Mouse (Mus musculus): ENCODE measurements around the gene Hmgb4. TPM values are rescaled to one million over a fixed set of nuclear protein-coding genes. Genes with fewer than 3 reads are reported as not detected.

Hmgb4 gene
- polyA plus RNA-seq, 1 experiment from 2014 or later: not detected

DNA sequence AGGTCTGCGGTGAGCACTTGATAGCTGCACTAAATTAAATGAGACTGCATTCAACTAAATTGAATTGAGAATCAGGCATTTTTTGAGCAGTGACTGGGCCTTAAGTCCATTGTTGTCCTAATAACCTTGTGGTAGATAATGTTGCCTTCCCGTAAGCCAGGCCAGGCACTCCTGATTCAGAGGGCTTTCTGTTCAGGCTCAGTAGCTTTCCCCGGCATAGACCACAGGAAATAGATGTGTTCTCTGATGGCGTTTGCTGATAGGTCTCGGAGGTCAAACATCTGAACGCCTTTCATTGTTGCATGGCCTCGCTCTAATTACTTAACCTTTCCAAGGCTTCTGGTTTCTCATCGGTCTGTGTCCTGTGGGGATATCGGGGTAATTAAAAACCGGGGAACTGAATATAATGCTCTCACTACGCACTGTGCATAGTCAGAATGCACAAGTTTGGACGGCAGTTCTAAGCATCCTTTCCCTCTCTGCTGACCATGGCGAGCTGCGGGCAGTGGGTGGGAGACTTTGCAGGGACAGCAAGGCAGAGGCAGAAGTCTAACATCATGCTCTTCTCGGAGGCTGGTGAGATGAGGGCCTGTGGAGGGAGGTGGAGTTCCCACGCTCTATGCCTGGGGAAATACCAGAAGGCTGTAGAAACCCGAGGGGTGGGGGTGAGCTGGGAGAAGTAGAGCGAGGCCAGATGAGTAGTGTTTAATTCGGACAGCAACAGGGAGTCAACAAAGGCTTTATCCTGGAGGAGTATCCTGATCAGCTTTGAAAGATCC, 19.5 kb downstream of the Hmgb4 start:
- H3K4me2 ChIP-seq (ENCODE audit: low read depth): no peak overlapping the region
- H3K36me3 ChIP-seq (ENCODE audit: control insufficient read depth, insufficient read depth, low read length): no peaks in the 10 kb centered on the region
- no peak overlapping the region for H3K9ac ChIP-seq (ENCODE audit: low read length)
- H3K9me3 ChIP-seq (ENCODE audit: control insufficient read depth, low read length): no peaks in the 10 kb centered on the region
- ATAC-seq (ENCODE audit: insufficient read depth, low FRiP score, low TSS enrichment) (no peak), DNase-seq (ENCODE audit: low spot score) (peak; percentile 26)
- no peaks in the 10 kb centered on the region for H3K27me3 ChIP-seq (ENCODE audit: control insufficient read depth, insufficient read depth, low read length)
- no peak overlapping the region for H3K27ac ChIP-seq (ENCODE audit: low read depth, low read length)
- no peak overlapping the region for H3K4me3 ChIP-seq (ENCODE audit: low read depth, low read length)
- 37% methylated on average over 19 of the region's 19 CpGs for WGBS
- no peaks in the 10 kb centered on the region; the same call in 1 of the 2 replicates for H3K4me1 ChIP-seq (ENCODE audit: control insufficient read depth, insufficient read depth, low read length)

DNA sequence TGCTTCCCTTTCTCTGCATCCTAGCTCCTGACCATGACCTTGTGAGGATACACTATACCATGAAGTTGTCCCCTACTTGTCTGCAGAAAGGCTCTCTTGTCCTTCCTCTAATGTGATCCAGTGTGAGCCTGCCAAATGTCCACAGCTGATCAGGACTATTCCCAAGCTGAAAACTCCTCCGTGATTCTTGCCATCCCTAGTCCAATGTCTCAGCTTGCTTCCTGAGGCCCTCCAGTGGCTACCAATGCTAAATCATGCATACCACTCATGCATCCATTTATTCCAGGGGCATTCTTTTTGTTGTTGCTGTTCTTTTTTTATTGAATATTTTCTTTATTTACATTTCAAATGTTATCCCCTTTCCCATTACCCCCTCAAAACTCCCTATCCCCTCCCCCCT, 21.6 kb downstream of the Hmgb4 start:
- WGBS: 73% methylated on average over 1 of the region's 1 CpGs
- no peak overlapping the region for H3K4me2 ChIP-seq (ENCODE audit: low read depth)
- no peaks in the 10 kb centered on the region for H3K36me3 ChIP-seq (ENCODE audit: control insufficient read depth, insufficient read depth, low read length)

DNA sequence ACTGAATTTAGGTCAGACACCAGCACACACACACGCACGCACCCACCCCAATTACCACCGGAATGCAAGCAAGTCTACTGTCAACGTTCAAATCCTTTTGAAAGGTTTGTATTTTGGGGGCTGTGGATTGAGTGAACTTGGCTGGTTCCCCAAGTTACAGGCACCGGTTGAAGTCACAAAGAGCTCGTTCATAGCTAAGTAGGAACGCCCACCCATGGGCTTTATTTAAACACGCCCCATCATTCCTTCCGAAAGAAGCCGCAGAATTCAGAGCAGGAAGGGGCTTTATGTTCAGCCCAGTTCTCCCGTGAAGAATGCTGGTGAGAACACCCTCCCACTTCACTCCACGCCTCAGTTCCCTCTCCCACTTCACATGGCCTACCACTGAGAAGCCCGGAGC, 27.3 kb downstream of the Hmgb4 start:
- 85% methylated on average over 13 of the region's 13 CpGs for WGBS
- Histone ChIP-seq H3K9ac (ENCODE audit: low read length) (no peak overlapping the region), H3K27ac (ENCODE audit: low read depth, low read length) (no peak overlapping the region), H3K4me3 (ENCODE audit: low read depth, low read length) (no peak overlapping the region), H3K27me3 (ENCODE audit: control insufficient read depth, insufficient read depth, low read length) (no peaks in the 10 kb centered on the region), H3K9me3 (ENCODE audit: control insufficient read depth, low read length) (no peaks in the 10 kb centered on the region), H3K36me3 (ENCODE audit: control insufficient read depth, insufficient read depth, low read length) (no peaks in the 10 kb centered on the region), H3K4me2 (ENCODE audit: low read depth) (no peak overlapping the region), H3K4me1 (ENCODE audit: control insufficient read depth, insufficient read depth, low read length) (no peaks in the 10 kb centered on the region)
- no peak for DNase-seq (ENCODE audit: low spot score)
- ATAC-seq (ENCODE audit: insufficient read depth, low FRiP score, low TSS enrichment): no peak

More for the DNA sequence above, 21.6 kb downstream of the Hmgb4 start:
- DNase-seq (ENCODE audit: low spot score): no peak
- no peak overlapping the region for H3K9ac ChIP-seq (ENCODE audit: low read length)
- no peaks in the 10 kb centered on the region for H3K27me3 ChIP-seq (ENCODE audit: control insufficient read depth, insufficient read depth, low read length)
- no peaks in the 10 kb centered on the region; the same call in 1 of the 2 replicates for H3K4me1 ChIP-seq (ENCODE audit: control insufficient read depth, insufficient read depth, low read length)
- ATAC-seq (ENCODE audit: insufficient read depth, low FRiP score, low TSS enrichment): no peak
- no peak overlapping the region for H3K27ac ChIP-seq (ENCODE audit: low read depth, low read length)
- H3K9me3 ChIP-seq (ENCODE audit: control insufficient read depth, low read length): no peaks in the 10 kb centered on the region
- no peak overlapping the region for H3K4me3 ChIP-seq (ENCODE audit: low read depth, low read length)

DNA sequence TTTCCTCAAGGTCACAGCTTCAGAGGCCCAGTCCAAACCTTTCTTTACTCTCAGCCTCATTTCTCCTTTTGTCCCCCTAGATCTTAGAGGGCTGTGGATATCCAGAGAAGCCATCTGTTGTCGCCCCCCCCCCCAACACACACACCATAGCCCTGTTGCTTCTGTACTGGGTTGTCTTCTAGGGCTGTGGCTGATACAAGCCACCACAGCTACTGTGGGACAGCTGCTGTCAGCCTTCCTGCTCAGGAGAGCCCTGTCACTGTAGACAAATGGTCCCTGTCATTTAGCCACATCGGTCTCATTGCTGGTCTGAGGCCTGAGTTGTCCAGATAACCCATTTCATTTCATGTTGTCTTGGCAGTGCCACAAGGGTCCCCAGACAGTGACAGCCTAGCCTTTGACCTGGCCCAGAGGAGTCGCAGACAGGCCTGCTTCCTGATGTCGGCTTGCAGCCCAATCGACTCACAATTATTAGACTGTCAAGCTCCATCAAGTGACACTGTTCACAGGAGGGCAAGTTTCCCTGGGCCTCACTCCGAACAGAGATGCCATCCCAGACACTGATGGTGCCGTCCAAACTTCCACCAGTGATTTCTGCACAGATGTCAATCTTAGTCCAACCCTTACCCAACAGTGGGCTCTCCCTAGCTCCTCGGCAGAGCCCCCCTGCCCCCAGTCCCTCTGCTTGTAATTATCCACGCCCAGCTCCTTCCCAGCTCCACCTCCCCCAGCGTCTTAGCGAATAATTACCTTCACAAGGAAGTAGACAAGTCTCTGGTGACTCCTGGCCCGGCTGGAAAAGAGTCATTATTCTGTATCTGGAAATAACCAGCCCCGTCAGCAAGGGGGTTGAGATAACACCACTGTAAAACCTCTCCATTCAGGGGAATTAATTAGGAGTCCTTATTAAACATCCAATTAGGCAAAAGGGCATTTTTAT, 33.1 kb downstream of the Hmgb4 start:
- Histone ChIP-seq H3K27ac (ENCODE audit: low read depth, low read length) (no peak overlapping the region), H3K36me3 (ENCODE audit: control insufficient read depth, insufficient read depth, low read length) (no peaks in the 10 kb centered on the region), H3K4me3 (ENCODE audit: low read depth, low read length) (no peak overlapping the region), H3K9ac (ENCODE audit: low read length) (no peak overlapping the region), H3K9me3 (ENCODE audit: control insufficient read depth, low read length) (no peaks in the 10 kb centered on the region), H3K27me3 (ENCODE audit: control insufficient read depth, insufficient read depth, low read length) (no peaks in the 10 kb centered on the region), H3K4me1 (ENCODE audit: control insufficient read depth, insufficient read depth, low read length) (no peaks in the 10 kb centered on the region), H3K4me2 (ENCODE audit: low read depth) (no peak overlapping the region)
- ATAC-seq (ENCODE audit: insufficient read depth, low FRiP score, low TSS enrichment) (no peak), DNase-seq (ENCODE audit: low spot score) (no peak)
- 44% methylated on average over 13 of the region's 13 CpGs for WGBS

DNA sequence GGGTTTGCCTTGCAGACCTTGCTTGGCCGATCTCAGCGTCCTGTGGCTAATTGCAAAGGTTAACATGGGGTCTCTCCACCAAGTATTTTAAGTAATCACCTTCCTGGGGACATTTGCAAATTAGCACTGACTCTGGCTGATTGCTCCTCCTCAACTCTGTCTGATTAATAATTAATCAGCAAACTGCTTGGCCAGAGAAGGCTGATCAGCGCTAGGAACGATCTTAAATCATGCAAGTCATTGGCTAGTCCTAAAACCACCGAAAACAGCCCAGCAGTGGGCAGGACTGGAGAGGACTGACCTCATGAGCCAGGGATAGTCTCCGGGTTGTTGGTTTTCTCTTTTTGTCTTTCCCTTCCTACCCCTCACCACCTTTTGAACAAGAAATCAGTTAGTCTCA, 36.3 kb downstream of the Hmgb4 start:
- no peak for ATAC-seq (ENCODE audit: insufficient read depth, low FRiP score, low TSS enrichment)
- no peaks in the 10 kb centered on the region for H3K9me3 ChIP-seq (ENCODE audit: control insufficient read depth, low read length)
- H3K27ac ChIP-seq (ENCODE audit: low read depth, low read length): no peak overlapping the region
- no peak overlapping the region for H3K4me2 ChIP-seq (ENCODE audit: low read depth)
- H3K4me1 ChIP-seq (ENCODE audit: control insufficient read depth, insufficient read depth, low read length): no peaks in the 10 kb centered on the region
- no peaks in the 10 kb centered on the region for H3K36me3 ChIP-seq (ENCODE audit: control insufficient read depth, insufficient read depth, low read length)
- no peak overlapping the region for H3K9ac ChIP-seq (ENCODE audit: low read length)
- DNase-seq (ENCODE audit: low spot score): no peak
- 53% methylated on average over 6 of the region's 6 CpGs for WGBS
- H3K4me3 ChIP-seq (ENCODE audit: low read depth, low read length): no peak overlapping the region
- H3K27me3 ChIP-seq (ENCODE audit: control insufficient read depth, insufficient read depth, low read length): no peaks in the 10 kb centered on the region

DNA sequence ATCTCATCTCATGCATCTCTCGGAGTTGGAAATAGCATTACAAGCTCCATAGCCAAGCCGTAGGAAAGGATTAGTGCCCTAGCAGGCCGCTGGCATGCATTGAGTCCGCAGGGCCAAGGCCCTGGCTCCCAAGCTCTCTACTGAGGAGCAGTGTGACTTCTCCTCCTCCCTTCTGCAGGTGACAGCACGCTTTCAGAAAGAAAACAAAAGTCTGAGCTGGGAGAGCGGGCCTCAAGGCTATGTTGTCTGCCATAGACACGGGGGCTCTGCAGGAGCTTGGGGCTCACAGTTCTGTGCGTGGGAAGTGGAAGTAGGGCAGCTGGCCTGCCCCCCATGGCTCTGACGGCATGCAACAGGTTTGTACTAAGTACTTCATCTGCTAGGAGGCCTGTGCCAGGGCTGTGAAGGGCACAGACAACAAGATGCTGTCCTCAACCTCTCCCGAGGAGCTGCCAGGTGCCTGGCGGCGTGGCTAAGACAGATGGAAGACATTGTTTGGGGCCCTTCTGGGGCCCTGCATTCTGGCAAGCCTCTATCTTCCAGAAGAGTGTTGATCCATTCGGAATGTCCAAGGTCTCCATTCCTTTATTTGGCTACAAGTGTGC, 42.7 kb downstream of the Hmgb4 start:
- no peak for ATAC-seq (ENCODE audit: insufficient read depth, low FRiP score, low TSS enrichment)
- no peak for DNase-seq (ENCODE audit: low spot score)

More for the DNA sequence above, 42.7 kb downstream of the Hmgb4 start:
- Histone ChIP-seq H3K27me3 (ENCODE audit: control insufficient read depth, insufficient read depth, low read length) (no peaks in the 10 kb centered on the region), H3K4me2 (ENCODE audit: low read depth) (no peak overlapping the region), H3K9ac (ENCODE audit: low read length) (no peak overlapping the region), H3K36me3 (ENCODE audit: control insufficient read depth, insufficient read depth, low read length) (no peaks in the 10 kb centered on the region), H3K4me1 (ENCODE audit: control insufficient read depth, insufficient read depth, low read length) (no peaks in the 10 kb centered on the region), H3K4me3 (ENCODE audit: low read depth, low read length) (no peak overlapping the region), H3K9me3 (ENCODE audit: control insufficient read depth, low read length) (no peaks in the 10 kb centered on the region), H3K27ac (ENCODE audit: low read depth, low read length) (no peak overlapping the region)
- WGBS: 71% methylated on average over 13 of the region's 13 CpGs

Data from neural tube, embryonic 11.5 days (tissue).